Mouse (Mus musculus) limb, embryonic 14.5 days (tissue): ENCODE measurements around the gene Ascc1. TPM values are rescaled to one million over a fixed set of nuclear protein-coding genes. Genes with fewer than 3 reads are reported as not detected.
"Not testable (repeated sequence)": the region's sequence is repeated elsewhere in the genome, so short reads cannot be mapped to it uniquely, and the experiment has no call there.

Experiments used
- ATAC-seq: fragments of 200-750 bp; cut with Nextera tagmentation; 2 replicates; pipeline ENCODE4 v1.8.0; 2017; ENCODE audit warnings: low read depth, moderate number of reproducible peaks, moderate TSS enrichment; ENCODE audit not compliant: low FRiP score
- DNase-seq: peaks from one replicate; pipeline ENCODE4 v3.0.0-alpha.2; 2015; ENCODE audit warnings: low spot score
- H3K27ac ChIP-seq: fragments of 300-500 bp; sonication (generic); replicated peaks from 2 replicates; pipeline ENCODE4 v1.5.1; 2014; ENCODE audit warnings: low read depth, mild to moderate bottlenecking, low read length, moderate library complexity, mixed read lengths
- H3K27me3 ChIP-seq: fragments of 300-500 bp; sonication (generic); 2 replicates; pipeline ENCODE4 v1.6.1; 2014; ENCODE audit warnings: low read length, mixed read lengths; ENCODE audit not compliant: control insufficient read depth, insufficient read depth
- H3K36me3 ChIP-seq: fragments of 300-500 bp; sonication (generic); 2 replicates; pipeline ENCODE4 v1.6.1; 2014; ENCODE audit warnings: mild to moderate bottlenecking, low read length, moderate library complexity, mixed read lengths; ENCODE audit not compliant: control insufficient read depth, insufficient read depth
- H3K4me1 ChIP-seq: fragments of 300-500 bp; sonication (generic); 2 replicates; pipeline ENCODE4 v1.6.1; 2014; ENCODE audit warnings: antibody characterized with exemption, low read length, mixed read lengths; ENCODE audit not compliant: control insufficient read depth, insufficient read depth
- H3K4me2 ChIP-seq: fragments of 300-500 bp; sonication (generic); replicated peaks from 2 replicates; pipeline ENCODE4 v1.6.1; 2014; ENCODE audit warnings: low read depth, mild to moderate bottlenecking, low read length, moderate library complexity; ENCODE audit not compliant: severe bottlenecking
- H3K4me3 ChIP-seq: fragments of 300-500 bp; sonication (generic); replicated peaks from 2 replicates; pipeline ENCODE4 v1.5.1; 2014; ENCODE audit warnings: low read length
- H3K9ac ChIP-seq: fragments of 300-500 bp; sonication (generic); 2 replicates; pipeline ENCODE4 v1.6.1; 2014; ENCODE audit warnings: mild to moderate bottlenecking, low read depth, low read length, moderate library complexity; ENCODE audit not compliant: severe bottlenecking
- H3K9me3 ChIP-seq: fragments of 300-500 bp; sonication (generic); 2 replicates; pipeline ENCODE4 v1.6.1; 2016; ENCODE audit warnings: low read length; ENCODE audit not compliant: control insufficient read depth
- POLR2A ChIP-seq: fragments of 200-500 bp; IDR thresholded peaks from 2 replicates; pipeline ENCODE4 v1.8.0; 2012; ENCODE audit warnings: inconsistent platforms, mild to moderate bottlenecking, moderate library complexity, borderline replicate concordance; ENCODE audit not compliant: insufficient read depth, insufficient read length; ENCODE audit errors: extremely low read depth
- WGBS: fragments of 180-500 bp; shearing (Covaris S2); extraction: QIAGEN DNeasy Blood & Tissue Kit; methylation state at CpG from one replicate; pipeline ENCODE4 v1.1.7; 2014; 5-methylcytosine and 5-hydroxymethylcytosine counted together
- polyA plus RNA-seq, 2 experiments: library from polyadenylated mRNA; depleted of rRNA in 1 of 2; stranded (reverse) in 1 of 2; unstranded in 1 of 2; fragments of >200 nt; fragmentation: Nextera tagmentation in 1 of 2; extraction: Ambion mirVana in 1 of 2; gene quantifications; 2 replicates each; pipeline versions ENCODE4 v1.2.1 to v1.2.3; 2012 to 2014

The Ascc1 gene
- polyA plus RNA-seq, 2 experiments, result 32.9 to 41.2 TPM

- WGBS, result 84% methylated on average over 8 of the region's 8 CpGs
- Histone ChIP-seq H3K27ac (no peak overlapping the region), H3K4me1 (no peaks in the 10 kb centered on the region)
These were observed 10.6 kb upstream of the Ascc1 start for GRCm38 (mm10) chr10:59992024-59992423.

GRCm38 (mm10) chr10:59993813-59994212 is 8.8 kb upstream of the Ascc1 start:
- H3K4me2 ChIP-seq, H3K27ac ChIP-seq, H3K27me3 ChIP-seq, DNase-seq, ATAC-seq, H3K9ac ChIP-seq, H3K4me3 ChIP-seq, H3K4me1 ChIP-seq, H3K9me3 ChIP-seq: not testable (repeated sequence)
- 93% methylated on average over 2 of the region's 3 CpGs for WGBS
- H3K36me3 ChIP-seq, result peaks cover 54% of the 10 kb centered on the region

More at GRCm38 (mm10) chr10:59992024-59992423, 10.6 kb upstream of the Ascc1 start:
- Histone ChIP-seq H3K27me3 (no peaks in the 10 kb centered on the region), H3K36me3 (peaks cover 72% of the 10 kb centered on the region), H3K9me3 (no peaks in the 10 kb centered on the region), H3K4me2 (no peak overlapping the region), H3K9ac (no peak overlapping the region), H3K4me3 (no peak overlapping the region)
- no peak for ATAC-seq
- TF ChIP-seq POLR2A, result no peak
- DNase-seq, result no peak

GRCm38 (mm10) chr10:59995889-59996288 is 6.7 kb upstream of the Ascc1 start:
- H3K36me3 ChIP-seq, result peaks cover 39% of the 10 kb centered on the region

GRCm38 (mm10) chr10:59997591-59997990 is 5.0 kb upstream of the Ascc1 start:
- no peak for ATAC-seq

More at GRCm38 (mm10) chr10:59995889-59996288, 6.7 kb upstream of the Ascc1 start:
- Histone ChIP-seq H3K9ac (no peak overlapping the region), H3K4me2 (no peak overlapping the region), H3K4me1 (no peaks in the 10 kb centered on the region), H3K27me3 (no peaks in the 10 kb centered on the region), H3K4me3 (no peak overlapping the region), H3K9me3 (no peaks in the 10 kb centered on the region), H3K27ac (no peak overlapping the region)
- no peak for ATAC-seq
- WGBS, result 95% methylated on average over 6 of the region's 6 CpGs
- TF ChIP-seq POLR2A, result no peak
- DNase-seq, result no peak

GRCm38 (mm10) chr10:59999057-59999456 is 3.5 kb upstream of the Ascc1 start:
- H3K36me3 ChIP-seq, result peaks cover 33% of the 10 kb centered on the region
- TF ChIP-seq POLR2A, result no peak
- H3K9me3 ChIP-seq, result no peaks in the 10 kb centered on the region
- H3K27ac ChIP-seq, result no peak overlapping the region
- H3K4me3 ChIP-seq, result no peak overlapping the region
- ATAC-seq, result no peak
- no peaks in the 10 kb centered on the region for H3K27me3 ChIP-seq
- DNase-seq, result no peak
- no peak overlapping the region for H3K4me2 ChIP-seq
- 87% methylated on average over 3 of the region's 3 CpGs for WGBS
- H3K4me1 ChIP-seq, result peaks cover 10% of the 10 kb centered on the region
- H3K9ac ChIP-seq, result no peak overlapping the region

More at GRCm38 (mm10) chr10:59997591-59997990, 5.0 kb upstream of the Ascc1 start:
- H3K27me3 ChIP-seq, result no peaks in the 10 kb centered on the region
- 18% methylated on average over 7 of the region's 7 CpGs for WGBS
- no peaks in the 10 kb centered on the region for H3K9me3 ChIP-seq
- H3K27ac ChIP-seq, result no peak overlapping the region
- no peak overlapping the region for H3K4me3 ChIP-seq
- H3K9ac ChIP-seq, result no peak overlapping the region
- H3K4me2 ChIP-seq, result no peak overlapping the region
- peaks cover 42% of the 10 kb centered on the region for H3K36me3 ChIP-seq
- no peak for TF ChIP-seq POLR2A
- peak; percentile 68 for DNase-seq
- H3K4me1 ChIP-seq, result peaks cover 5% of the 10 kb centered on the region; the same call in 1 of the 2 replicates

- Histone ChIP-seq H3K36me3 (peaks cover 12% of the 10 kb centered on the region), H3K4me2 (peak overlapping the region; percentile 75), H3K4me3 (peak overlapping the region; percentile 61)
- not testable (repeated sequence) for ATAC-seq, H3K9ac ChIP-seq, H3K27ac ChIP-seq, DNase-seq, H3K27me3 ChIP-seq, H3K9me3 ChIP-seq, H3K4me1 ChIP-seq
- 69% methylated on average over 8 of the region's 8 CpGs for WGBS
These were observed 942 bp upstream of the Ascc1 start for GRCm38 (mm10) chr10:60001663-60002062.
